Mouse (Mus musculus): ENCODE data around the gene Snx9. TPM values are rescaled to one million over a fixed set of nuclear protein-coding genes. Genes with fewer than 3 reads are reported as not detected.
A peak's percentile ranks its signal among the peaks of the same experiment; 100 is the strongest.

The Snx9 gene
- polyA plus RNA-seq, 1 experiment from 2014 or later: 30.4 TPM

- no peaks in the 10 kb centered on the region for H3K27me3 ChIP-seq (ENCODE audit: control insufficient read depth, insufficient read depth, low read length)
- H3K36me3 ChIP-seq (replicated peaks; ENCODE audit: control insufficient read depth, insufficient read depth, low read depth, low read length): no peaks in the 10 kb centered on the region
- WGBS: 78% methylated on average over 10 of the region's 10 CpGs
- H3K4me1 ChIP-seq (ENCODE audit: control insufficient read depth, insufficient read depth, low read length): no peaks in the 10 kb centered on the region
- ATAC-seq (replicated peaks; ENCODE audit: insufficient number of reproducible peaks, low FRiP score, low TSS enrichment, low read depth): no peak
- no peaks in the 10 kb centered on the region for H3K9me3 ChIP-seq (replicated peaks; ENCODE audit: control insufficient read depth, low read length)
- no peak overlapping the region for H3K9ac ChIP-seq (replicated peaks; ENCODE audit: low read length)
- DNase-seq (ENCODE audit: low spot score): no peak
- H3K27ac ChIP-seq (replicated peaks; ENCODE audit: low read depth, low read length): no peak overlapping the region
- H3K4me2 ChIP-seq (ENCODE audit: low read depth, low read length): no peak overlapping the region
- H3K4me3 ChIP-seq (ENCODE audit: low read depth, low read length): no peak overlapping the region
These were observed 36.6 kb downstream of the Snx9 start for GRCm38 (mm10) chr17:5877611-5878157.

GRCm38 (mm10) chr17:5878878-5879277 lies 37.7 kb downstream of the Snx9 start:
- ATAC-seq (replicated peaks; ENCODE audit: insufficient number of reproducible peaks, low FRiP score, low TSS enrichment, low read depth): no peak
- Histone ChIP-seq H3K9me3 (replicated peaks; ENCODE audit: control insufficient read depth, low read length) (no peaks in the 10 kb centered on the region), H3K27me3 (ENCODE audit: control insufficient read depth, insufficient read depth, low read length) (no peaks in the 10 kb centered on the region), H3K9ac (replicated peaks; ENCODE audit: low read length) (no peak overlapping the region), H3K36me3 (replicated peaks; ENCODE audit: control insufficient read depth, insufficient read depth, low read depth, low read length) (no peaks in the 10 kb centered on the region), H3K4me3 (ENCODE audit: low read depth, low read length) (no peak overlapping the region), H3K27ac (replicated peaks; ENCODE audit: low read depth, low read length) (no peak overlapping the region), H3K4me1 (ENCODE audit: control insufficient read depth, insufficient read depth, low read length) (no peaks in the 10 kb centered on the region), H3K4me2 (ENCODE audit: low read depth, low read length) (no peak overlapping the region)
- 84% methylated on average over 4 of the region's 4 CpGs for WGBS
- no peak for DNase-seq (ENCODE audit: low spot score)

GRCm38 (mm10) chr17:5885474-5885873 lies 44.3 kb downstream of the Snx9 start:
- Histone ChIP-seq H3K27me3 (ENCODE audit: control insufficient read depth, insufficient read depth, low read length) (no peaks in the 10 kb centered on the region), H3K27ac (replicated peaks; ENCODE audit: low read depth, low read length) (no peak overlapping the region), H3K4me3 (ENCODE audit: low read depth, low read length) (no peak overlapping the region), H3K9ac (replicated peaks; ENCODE audit: low read length) (no peak overlapping the region), H3K9me3 (replicated peaks; ENCODE audit: control insufficient read depth, low read length) (no peaks in the 10 kb centered on the region), H3K4me2 (ENCODE audit: low read depth, low read length) (no peak overlapping the region), H3K36me3 (replicated peaks; ENCODE audit: control insufficient read depth, insufficient read depth, low read depth, low read length) (no peaks in the 10 kb centered on the region), H3K4me1 (ENCODE audit: control insufficient read depth, insufficient read depth, low read length) (no peaks in the 10 kb centered on the region)
- ATAC-seq (replicated peaks; ENCODE audit: insufficient number of reproducible peaks, low FRiP score, low TSS enrichment, low read depth) (no peak; the same call in 1 of the 2 replicates), DNase-seq (ENCODE audit: low spot score) (no peak)
- 68% methylated on average over 8 of the region's 8 CpGs for WGBS

- WGBS: 69% methylated on average over 6 of the region's 6 CpGs
- DNase-seq (ENCODE audit: low spot score) (no peak), ATAC-seq (replicated peaks; ENCODE audit: insufficient number of reproducible peaks, low FRiP score, low TSS enrichment, low read depth) (no peak)
- Histone ChIP-seq H3K4me2 (ENCODE audit: low read depth, low read length) (no peak overlapping the region), H3K27ac (replicated peaks; ENCODE audit: low read depth, low read length) (no peak overlapping the region; the same call in 1 of the 2 replicates), H3K27me3 (ENCODE audit: control insufficient read depth, insufficient read depth, low read length) (no peaks in the 10 kb centered on the region), H3K4me3 (ENCODE audit: low read depth, low read length) (no peak overlapping the region), H3K9me3 (replicated peaks; ENCODE audit: control insufficient read depth, low read length) (no peaks in the 10 kb centered on the region), H3K4me1 (ENCODE audit: control insufficient read depth, insufficient read depth, low read length) (no peaks in the 10 kb centered on the region), H3K9ac (replicated peaks; ENCODE audit: low read length) (no peak overlapping the region), H3K36me3 (replicated peaks; ENCODE audit: control insufficient read depth, insufficient read depth, low read depth, low read length) (no peaks in the 10 kb centered on the region)
These were observed 45.2 kb downstream of the Snx9 start for GRCm38 (mm10) chr17:5886181-5886810.

GRCm38 (mm10) chr17:5886943-5887800 lies 46.0 kb downstream of the Snx9 start:
- Histone ChIP-seq H3K9me3 (replicated peaks; ENCODE audit: control insufficient read depth, low read length) (no peaks in the 10 kb centered on the region), H3K9ac (replicated peaks; ENCODE audit: low read length) (no peak overlapping the region), H3K27ac (replicated peaks; ENCODE audit: low read depth, low read length) (no peak overlapping the region), H3K4me1 (ENCODE audit: control insufficient read depth, insufficient read depth, low read length) (no peaks in the 10 kb centered on the region), H3K27me3 (ENCODE audit: control insufficient read depth, insufficient read depth, low read length) (no peaks in the 10 kb centered on the region), H3K4me3 (ENCODE audit: low read depth, low read length) (no peak overlapping the region), H3K36me3 (replicated peaks; ENCODE audit: control insufficient read depth, insufficient read depth, low read depth, low read length) (no peaks in the 10 kb centered on the region), H3K4me2 (ENCODE audit: low read depth, low read length) (no peak overlapping the region)
- ATAC-seq (replicated peaks; ENCODE audit: insufficient number of reproducible peaks, low FRiP score, low TSS enrichment, low read depth) (no peak), DNase-seq (ENCODE audit: low spot score) (peak; percentile 45)
- 78% methylated on average over 20 of the region's 20 CpGs for WGBS

- H3K4me3 ChIP-seq (ENCODE audit: low read depth, low read length): no peak overlapping the region
- H3K9ac ChIP-seq (replicated peaks; ENCODE audit: low read length): no peak overlapping the region
- H3K4me1 ChIP-seq (ENCODE audit: control insufficient read depth, insufficient read depth, low read length): peaks cover 2% of the 10 kb centered on the region; the same call in 1 of the 2 replicates
- 49% methylated on average over 8 of the region's 8 CpGs for WGBS
- no peak overlapping the region for H3K27ac ChIP-seq (replicated peaks; ENCODE audit: low read depth, low read length)
- no peaks in the 10 kb centered on the region for H3K36me3 ChIP-seq (replicated peaks; ENCODE audit: control insufficient read depth, insufficient read depth, low read depth, low read length)
- no peak overlapping the region for H3K4me2 ChIP-seq (ENCODE audit: low read depth, low read length)
- peak; percentile 75 for DNase-seq (ENCODE audit: low spot score)
- no peak for ATAC-seq (replicated peaks; ENCODE audit: insufficient number of reproducible peaks, low FRiP score, low TSS enrichment, low read depth)
- no peaks in the 10 kb centered on the region for H3K9me3 ChIP-seq (replicated peaks; ENCODE audit: control insufficient read depth, low read length)
- no peaks in the 10 kb centered on the region for H3K27me3 ChIP-seq (ENCODE audit: control insufficient read depth, insufficient read depth, low read length)
These were observed 49.3 kb downstream of the Snx9 start for GRCm38 (mm10) chr17:5890429-5890828.

- WGBS: 90% methylated on average over 9 of the region's 9 CpGs
- peaks cover 2% of the 10 kb centered on the region; the same call in 1 of the 2 replicates for H3K4me1 ChIP-seq (ENCODE audit: control insufficient read depth, insufficient read depth, low read length)
- no peak overlapping the region for H3K9ac ChIP-seq (replicated peaks; ENCODE audit: low read length)
- H3K4me3 ChIP-seq (ENCODE audit: low read depth, low read length): no peak overlapping the region
- H3K9me3 ChIP-seq (replicated peaks; ENCODE audit: control insufficient read depth, low read length): no peaks in the 10 kb centered on the region
- ATAC-seq (replicated peaks; ENCODE audit: insufficient number of reproducible peaks, low FRiP score, low TSS enrichment, low read depth) (0 out of 2 replicates have a peak, but pooled peaks have one; percentile 65), DNase-seq (ENCODE audit: low spot score) (no peak)
- H3K27ac ChIP-seq (replicated peaks; ENCODE audit: low read depth, low read length): no peak overlapping the region
- H3K27me3 ChIP-seq (ENCODE audit: control insufficient read depth, insufficient read depth, low read length): no peaks in the 10 kb centered on the region
- no peaks in the 10 kb centered on the region for H3K36me3 ChIP-seq (replicated peaks; ENCODE audit: control insufficient read depth, insufficient read depth, low read depth, low read length)
- no peak overlapping the region for H3K4me2 ChIP-seq (ENCODE audit: low read depth, low read length)
These were observed 51.0 kb downstream of the Snx9 start for GRCm38 (mm10) chr17:5891933-5892683.

Measured in embryonic facial prominence, embryonic 11.5 days (tissue).